Mouse (Mus musculus): ENCODE measurements around the gene Catsper3.

- TF ChIP-seq GATA1 (IDR thresholded peaks at IDR 0.05; ENCODE audit: low read length): no peak
- no peak for TF ChIP-seq TAL1 (IDR thresholded peaks at IDR 0.05; ENCODE audit: low read length)
Observed at GRCm38 (mm10) chr13:55858463-55858862, 74.1 kb downstream of the Catsper3 start.
